In the genomic region with DNA sequence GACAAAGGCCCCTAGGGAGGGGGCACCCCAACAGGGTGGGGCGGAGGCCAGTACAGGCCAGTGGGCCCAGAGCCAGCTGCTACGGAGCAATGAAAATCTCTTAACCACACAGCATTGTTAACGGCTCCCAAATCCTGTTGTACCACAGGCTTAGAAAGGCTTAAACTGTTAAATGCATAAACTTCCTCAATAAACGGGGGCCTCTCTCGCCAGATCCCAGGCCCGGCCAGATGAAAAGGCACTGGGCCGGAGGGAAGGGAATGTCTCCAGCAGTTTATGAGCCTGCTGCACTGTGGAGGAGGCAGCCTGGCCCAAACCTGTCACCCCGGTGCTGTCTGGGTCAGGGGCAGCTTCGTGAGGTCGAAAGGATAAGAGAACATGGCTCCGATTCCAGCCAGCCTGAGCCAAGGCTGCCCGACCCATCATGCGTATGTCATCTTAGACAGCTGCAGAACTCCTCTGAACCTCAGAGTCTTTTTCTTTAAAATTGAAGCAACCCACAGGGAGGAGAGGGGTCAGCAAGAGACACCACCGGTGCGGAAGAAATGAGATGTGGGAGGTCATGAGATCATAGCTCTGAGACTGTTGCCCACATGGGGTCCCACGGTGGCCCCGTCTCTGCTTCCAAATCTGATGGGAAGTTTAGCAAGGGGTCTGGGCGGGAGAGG, we compare ENCODE assay signal across 12 mouse cellular contexts.
DNase-seq lines count a peak whose midpoint lies in the region; ATAC-seq lines count a peak whose summit lies in the region.
"Had no signal": no experiment of that assay in that cellular context is flagged by ENCODE, and none has a peak within 500 bp of the region (broad histone marks: within the 10 kb centered on the region; RNA-seq: fewer than 3 reads in every experiment).

No protein-coding gene starts in this region.

- H3K4me3 ChIP-seq in midbrain, embryonic 10.5 days, result 0 out of 2 replicates have a peak overlapping the region, but pooled peaks have one; percentile 20
- no peak overlapping the region for H3K4me3 ChIP-seq in midbrain, embryonic 16.5 days (ENCODE audit: low read depth, low read length)
- H3K4me3 ChIP-seq in limb, embryonic 12.5 days (replicated peaks), result no peak overlapping the region
- H3K4me3 ChIP-seq in stomach, embryonic 15.5 days (replicated peaks), result no peak overlapping the region
- H3K4me3 ChIP-seq: layer of hippocampus, adult 2 months had no signal

- peak overlapping the region; percentile 82 for H3K27ac ChIP-seq in midbrain, embryonic 10.5 days (replicated peaks)
- H3K27ac ChIP-seq in midbrain, embryonic 16.5 days (ENCODE audit: low read length), result no peak overlapping the region
- peak overlapping the region; percentile 80 for H3K27ac ChIP-seq in limb, embryonic 12.5 days
- peak overlapping the region; percentile 73 for H3K27ac ChIP-seq in stomach, embryonic 15.5 days
- H3K27ac ChIP-seq: layer of hippocampus, adult 2 months had no signal

- peaks cover 5% of the 10 kb centered on the region; the same call in 1 of the 2 replicates for H3K27me3 ChIP-seq in midbrain, embryonic 10.5 days (ENCODE audit: low read depth, poor library complexity, severe bottlenecking)
- H3K27me3 ChIP-seq in midbrain, embryonic 16.5 days (ENCODE audit: control insufficient read depth, insufficient read depth, low read depth, low read length), result no peaks in the 10 kb centered on the region
- H3K27me3 ChIP-seq in limb, embryonic 12.5 days, result peaks cover 38% of the 10 kb centered on the region
- H3K27me3 ChIP-seq in stomach, embryonic 15.5 days (replicated peaks), result no peaks in the 10 kb centered on the region

- no peak overlapping the region for H3K9ac ChIP-seq in midbrain, embryonic 16.5 days (ENCODE audit: low read depth, low read length)
- no peak overlapping the region for H3K9ac ChIP-seq in limb, embryonic 12.5 days (replicated peaks)
- no peak overlapping the region for H3K9ac ChIP-seq in stomach, embryonic 15.5 days

- no peaks in the 10 kb centered on the region for H3K9me3 ChIP-seq in midbrain, embryonic 10.5 days (replicated peaks)
- no peaks in the 10 kb centered on the region for H3K9me3 ChIP-seq in midbrain, embryonic 16.5 days (replicated peaks; ENCODE audit: control insufficient read depth, low read length, poor library complexity, severe bottlenecking)
- no peaks in the 10 kb centered on the region for H3K9me3 ChIP-seq in limb, embryonic 12.5 days
- H3K9me3 ChIP-seq in stomach, embryonic 15.5 days, result no peaks in the 10 kb centered on the region

- no peak for ATAC-seq in midbrain, embryonic 16.5 days
- ATAC-seq in limb, embryonic 12.5 days (ENCODE audit: insufficient number of reproducible peaks, insufficient read depth, low FRiP score, low TSS enrichment, low read depth), result peak; percentile 73; the same call in 1 of the 2 replicates
- no peak; the same call in 1 of the 2 replicates for ATAC-seq in stomach, embryonic 15.5 days (ENCODE audit: insufficient read depth, low FRiP score, low read depth)

- H3K36me3 ChIP-seq in midbrain, embryonic 10.5 days, result peaks cover 65% of the 10 kb centered on the region
- no peaks in the 10 kb centered on the region for H3K36me3 ChIP-seq in midbrain, embryonic 16.5 days (ENCODE audit: control insufficient read depth, insufficient read depth, low read length)
- H3K36me3 ChIP-seq in limb, embryonic 12.5 days, result peaks cover 5% of the 10 kb centered on the region; the same call in 1 of the 2 replicates
- H3K36me3 ChIP-seq in stomach, embryonic 15.5 days, result no peaks in the 10 kb centered on the region

- peaks cover 94% of the 10 kb centered on the region for H3K4me1 ChIP-seq in midbrain, embryonic 10.5 days
- H3K4me1 ChIP-seq in midbrain, embryonic 16.5 days (ENCODE audit: control insufficient read depth, insufficient read depth, low read length), result peaks cover 13% of the 10 kb centered on the region
- peaks cover 65% of the 10 kb centered on the region for H3K4me1 ChIP-seq in limb, embryonic 12.5 days (replicated peaks)
- H3K4me1 ChIP-seq in stomach, embryonic 15.5 days, result peaks cover 29% of the 10 kb centered on the region

- 39% methylated on average over 18 of the region's 18 CpGs for WGBS in midbrain, embryonic 10.5 days
- 12% methylated on average over 18 of the region's 18 CpGs for WGBS in midbrain, embryonic 16.5 days
- 11% methylated on average over 18 of the region's 18 CpGs for WGBS in limb, embryonic 12.5 days
- WGBS in stomach, embryonic 15.5 days, result 28% methylated on average over 18 of the region's 18 CpGs

- H3K4me2 ChIP-seq in midbrain, embryonic 16.5 days (ENCODE audit: low read length), result no peak overlapping the region
- H3K4me2 ChIP-seq in limb, embryonic 12.5 days, result peak overlapping the region; percentile 39
- peak overlapping the region; percentile 16; the same call in 1 of the 2 replicates for H3K4me2 ChIP-seq in stomach, embryonic 15.5 days

- peak; percentile 45 for DNase-seq in embryo, embryonic 11 days
- no peak for DNase-seq in embryo, embryonic 10.5 days (ENCODE audit: low spot score)
- DNase-seq in midbrain, embryonic 10.5 days (ENCODE audit: low spot score), result peak; percentile 60
- DNase-seq in layer of hippocampus, adult 9-11 months, result no peak
- no peak for DNase-seq in left cerebral cortex, adult 18-20 months (ENCODE audit: low spot score in 2 of 2)
- DNase-seq: heart, adult 11 months; lung, postnatal 36 days; thymus, adult 2 months had no signal

Comparison
In these comparisons a context has a peak if more than half of its experiments do, and no peak if none do; other contexts are left out.
1. DNase-seq: peak in embryo, embryonic 11 days (single experiment) and midbrain, embryonic 10.5 days (single experiment); none in embryo, embryonic 10.5 days (single experiment), layer of hippocampus, adult 9-11 months (single experiment) and left cerebral cortex, adult 18-20 months (0 of 2).